Mouse (Mus musculus) liver, embryonic 16.5 days (tissue): ENCODE measurements around the gene Gm20708. TPM values are rescaled to one million over a fixed set of nuclear protein-coding genes. Genes with fewer than 3 reads are reported as not detected.

Source experiments
- ATAC-seq: fragments of 200-750 bp; cut with Nextera tagmentation; 2 replicates; pipeline ENCODE4 v1.8.0; 2017; ENCODE audit warnings: low read depth, mild to moderate bottlenecking, moderate number of reproducible peaks, moderate library complexity
- H3K27ac ChIP-seq: fragments of 300-500 bp; sonication (generic); 2 replicates; pipeline ENCODE4 v1.5.1; 2014; ENCODE audit warnings: mild to moderate bottlenecking, low read length
- H3K27me3 ChIP-seq: fragments of 300-500 bp; sonication (generic); 2 replicates; pipeline ENCODE4 v1.6.1; 2014; ENCODE audit warnings: low read depth, low read length, mixed read lengths; ENCODE audit not compliant: control insufficient read depth, insufficient read depth
- H3K36me3 ChIP-seq: fragments of 300-500 bp; sonication (generic); 2 replicates; pipeline ENCODE4 v1.6.1; 2014; ENCODE audit warnings: mild to moderate bottlenecking; ENCODE audit not compliant: control insufficient read depth, insufficient read depth
- H3K4me1 ChIP-seq: fragments of 300-500 bp; sonication (generic); 2 replicates; pipeline ENCODE4 v1.6.1; 2014; ENCODE audit warnings: low read depth, low read length, mixed read lengths; ENCODE audit not compliant: control insufficient read depth
- H3K4me2 ChIP-seq: fragments of 300-500 bp; sonication (generic); 2 replicates; pipeline ENCODE4 v1.6.1; 2014; ENCODE audit warnings: low read depth, low read length, mixed read lengths
- H3K4me3 ChIP-seq: fragments of 300-500 bp; sonication (generic); 2 replicates; pipeline ENCODE4 v1.5.1; 2014; ENCODE audit warnings: low read depth, mild to moderate bottlenecking, low read length
- H3K9ac ChIP-seq: fragments of 300-500 bp; sonication (generic); 2 replicates; pipeline ENCODE4 v1.6.1; 2014; ENCODE audit warnings: low read depth, low read length
- H3K9me3 ChIP-seq: fragments of 300-500 bp; sonication (generic); replicated peaks from 2 replicates; pipeline ENCODE4 v1.6.1; 2016; ENCODE audit warnings: low read length; ENCODE audit not compliant: control insufficient read depth
- WGBS: fragments of 180-500 bp; shearing (Covaris S2); extraction: QIAGEN DNeasy Blood & Tissue Kit; methylation state at CpG from one replicate; pipeline ENCODE4 v1.1.7; 2014; ENCODE audit not compliant: insufficient replicate concordance; 5-methylcytosine and 5-hydroxymethylcytosine counted together
- polyA plus RNA-seq: library from polyadenylated mRNA; unstranded; fragments of >200 nt; fragmentation: Nextera tagmentation; extraction: Ambion mirVana; gene quantifications from 2 replicates; pipeline ENCODE4 v1.2.1, GENCODE M21; 2015

Gm20708 gene
- 0.38 and 0.64 TPM in 2 replicates for polyA plus RNA-seq

GRCm38 (mm10) chr11:117809407-117810311 lies at the start of gene Gm20708, which contains the start of gene Syngr2:
Gene Gm20708, plus strand, starts transcription at chr11:117809668.
Gene Syngr2, plus strand, starts transcription at chr11:117809668.
- H3K4me3 ChIP-seq, result peak within 1 kb of the TSS; percentile 84
- no peaks in the 10 kb centered on the region for H3K9me3 ChIP-seq
- H3K9ac ChIP-seq, result peak within 1 kb of the TSS; percentile 92
- peak within 1 kb of the TSS; percentile 92 for H3K4me2 ChIP-seq
- H3K27me3 ChIP-seq, result no peaks in the 10 kb centered on the region
- ATAC-seq, result peak; percentile 78
- peaks cover 39% of the 10 kb centered on the region for H3K4me1 ChIP-seq
- WGBS, result under 1% methylated on average over 75 of the region's 75 CpGs
- peaks cover 49% of the 10 kb centered on the region for H3K36me3 ChIP-seq
- H3K27ac ChIP-seq, result peak within 1 kb of the TSS; percentile 83

- Histone ChIP-seq H3K4me3 (no peak overlapping the region), H3K9ac (no peak overlapping the region), H3K9me3 (no peaks in the 10 kb centered on the region), H3K36me3 (peaks cover 47% of the 10 kb centered on the region), H3K27me3 (no peaks in the 10 kb centered on the region), H3K4me1 (no peaks in the 10 kb centered on the region), H3K27ac (no peak overlapping the region), H3K4me2 (no peak overlapping the region)
- ATAC-seq, result no peak
- 83% methylated on average over 26 of the region's 26 CpGs for WGBS
Measured at GRCm38 (mm10) chr11:117760374-117761119, 48.9 kb upstream of the Gm20708 start.

GRCm38 (mm10) chr11:117761801-117762200 lies 47.7 kb upstream of the Gm20708 start:
- H3K27ac ChIP-seq, result no peak overlapping the region
- no peak overlapping the region for H3K4me2 ChIP-seq
- H3K9ac ChIP-seq, result no peak overlapping the region
- H3K36me3 ChIP-seq, result peaks cover 49% of the 10 kb centered on the region
- no peaks in the 10 kb centered on the region for H3K4me1 ChIP-seq
- H3K4me3 ChIP-seq, result no peak overlapping the region
- WGBS, result 88% methylated on average over 13 of the region's 13 CpGs
- no peaks in the 10 kb centered on the region for H3K27me3 ChIP-seq
- no peaks in the 10 kb centered on the region for H3K9me3 ChIP-seq
- ATAC-seq, result no peak

GRCm38 (mm10) chr11:117762246-117762645 lies 47.2 kb upstream of the Gm20708 start:
- H3K27me3 ChIP-seq, result no peaks in the 10 kb centered on the region

GRCm38 (mm10) chr11:117764319-117764718 lies 45.1 kb upstream of the Gm20708 start:
- Histone ChIP-seq H3K4me2 (no peak overlapping the region), H3K9me3 (no peaks in the 10 kb centered on the region), H3K27ac (no peak overlapping the region), H3K36me3 (peaks cover 55% of the 10 kb centered on the region), H3K27me3 (no peaks in the 10 kb centered on the region), H3K9ac (no peak overlapping the region), H3K4me3 (no peak overlapping the region), H3K4me1 (no peaks in the 10 kb centered on the region; the same call in none of the 2 replicates)
- WGBS, result 86% methylated on average over 9 of the region's 9 CpGs
- ATAC-seq, result no peak

More at GRCm38 (mm10) chr11:117762246-117762645, 47.2 kb upstream of the Gm20708 start:
- Histone ChIP-seq H3K27ac (no peak overlapping the region), H3K9ac (no peak overlapping the region), H3K4me3 (no peak overlapping the region), H3K9me3 (no peaks in the 10 kb centered on the region), H3K4me2 (no peak overlapping the region), H3K4me1 (no peaks in the 10 kb centered on the region), H3K36me3 (peaks cover 52% of the 10 kb centered on the region)
- ATAC-seq, result no peak
- 71% methylated on average over 12 of the region's 12 CpGs for WGBS

GRCm38 (mm10) chr11:117765361-117765760 lies 44.1 kb upstream of the Gm20708 start:
- H3K36me3 ChIP-seq, result peaks cover 54% of the 10 kb centered on the region
- no peak overlapping the region for H3K27ac ChIP-seq
- no peaks in the 10 kb centered on the region for H3K9me3 ChIP-seq

GRCm38 (mm10) chr11:117766275-117766674 lies 43.2 kb upstream of the Gm20708 start:
- Histone ChIP-seq H3K27me3 (no peaks in the 10 kb centered on the region), H3K4me1 (no peaks in the 10 kb centered on the region; the same call in none of the 2 replicates), H3K9ac (no peak overlapping the region), H3K36me3 (peaks cover 57% of the 10 kb centered on the region), H3K4me2 (no peak overlapping the region), H3K9me3 (no peaks in the 10 kb centered on the region), H3K27ac (no peak overlapping the region), H3K4me3 (no peak overlapping the region)
- no peak for ATAC-seq
- 79% methylated on average over 3 of the region's 3 CpGs for WGBS

More at GRCm38 (mm10) chr11:117765361-117765760, 44.1 kb upstream of the Gm20708 start:
- Histone ChIP-seq H3K27me3 (no peaks in the 10 kb centered on the region), H3K9ac (no peak overlapping the region), H3K4me3 (no peak overlapping the region), H3K4me2 (no peak overlapping the region), H3K4me1 (no peaks in the 10 kb centered on the region; the same call in none of the 2 replicates)
- no peak for ATAC-seq
- WGBS, result 79% methylated on average over 5 of the region's 5 CpGs

GRCm38 (mm10) chr11:117768725-117769682 lies 40.5 kb upstream of the Gm20708 start:
- no peak overlapping the region for H3K4me3 ChIP-seq
- H3K27ac ChIP-seq, result no peak overlapping the region

More at GRCm38 (mm10) chr11:117768725-117769682, 40.5 kb upstream of the Gm20708 start:
- 82% methylated on average over 20 of the region's 20 CpGs for WGBS
- ATAC-seq, result no peak
- Histone ChIP-seq H3K27me3 (no peaks in the 10 kb centered on the region), H3K4me2 (no peak overlapping the region), H3K9me3 (no peaks in the 10 kb centered on the region), H3K9ac (no peak overlapping the region), H3K4me1 (no peaks in the 10 kb centered on the region; the same call in none of the 2 replicates), H3K36me3 (peaks cover 79% of the 10 kb centered on the region)
